Mouse (Mus musculus): Measurements from ENCODE around the gene Man1a2. TPM values are rescaled to one million over a fixed set of nuclear protein-coding genes. Genes with fewer than 3 reads are reported as not detected.

The Man1a2 gene
- polyA plus RNA-seq, 1 experiment from 2014 or later = 40.0 TPM

DNA sequence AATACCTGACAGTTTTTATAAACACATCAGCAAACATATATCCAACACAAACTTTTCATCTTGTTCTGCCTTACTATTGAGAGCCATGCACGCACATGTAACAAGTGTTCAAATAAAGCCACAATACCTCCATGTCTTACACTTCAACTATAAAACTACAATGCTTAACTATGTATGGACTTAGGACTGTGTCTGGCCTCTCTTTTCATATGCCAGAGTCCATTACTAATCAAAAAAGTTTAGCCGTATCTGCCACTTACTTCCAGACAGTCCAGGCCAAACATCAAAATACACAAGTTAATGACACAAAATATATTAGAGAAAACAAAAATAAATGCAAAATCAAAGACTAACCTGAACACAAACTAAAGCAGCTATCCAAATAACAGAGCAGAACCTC, 14.9 kb downstream of the Man1a2 start:
- Histone ChIP-seq H3K27ac (no peak overlapping the region), H3K4me3 (ENCODE audit: inconsistent target) (no peak overlapping the region), H3K36me3 (ENCODE audit: inconsistent target) (no peaks in the 10 kb centered on the region), H3K79me2 (ENCODE audit: inconsistent target) (peaks cover 94% of the 10 kb centered on the region)
- WGBS (ENCODE audit: missing documents) = 88% methylated on average over 1 of the region's 2 CpGs

DNA sequence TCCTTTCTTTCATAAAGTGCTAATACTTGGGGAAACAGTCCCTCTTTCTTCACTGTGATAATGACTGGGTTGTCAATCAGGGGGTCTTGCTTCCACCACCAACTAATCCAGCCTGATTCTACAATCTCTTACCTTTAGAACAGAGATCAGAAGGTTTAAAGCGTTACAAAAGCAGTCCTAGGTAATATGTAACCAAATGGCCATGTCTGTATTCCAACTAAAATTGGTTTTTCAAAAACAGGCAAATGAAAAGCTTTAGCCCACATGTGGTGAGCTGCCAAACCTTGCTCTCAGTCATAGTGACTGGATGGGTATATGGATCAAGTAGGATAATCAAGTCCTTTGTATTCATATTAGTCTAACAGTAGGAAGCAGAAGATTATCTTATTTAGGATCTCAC, 32.0 kb downstream of the Man1a2 start:
- Histone ChIP-seq H3K27ac (no peak overlapping the region), H3K79me2 (ENCODE audit: inconsistent target) (peaks cover 11% of the 10 kb centered on the region; the same call in 1 of the 2 replicates), H3K36me3 (ENCODE audit: inconsistent target) (no peaks in the 10 kb centered on the region), H3K4me3 (ENCODE audit: inconsistent target) (no peak overlapping the region)
- 100% methylated on average over 1 of the region's 1 CpGs for WGBS (ENCODE audit: missing documents)

DNA sequence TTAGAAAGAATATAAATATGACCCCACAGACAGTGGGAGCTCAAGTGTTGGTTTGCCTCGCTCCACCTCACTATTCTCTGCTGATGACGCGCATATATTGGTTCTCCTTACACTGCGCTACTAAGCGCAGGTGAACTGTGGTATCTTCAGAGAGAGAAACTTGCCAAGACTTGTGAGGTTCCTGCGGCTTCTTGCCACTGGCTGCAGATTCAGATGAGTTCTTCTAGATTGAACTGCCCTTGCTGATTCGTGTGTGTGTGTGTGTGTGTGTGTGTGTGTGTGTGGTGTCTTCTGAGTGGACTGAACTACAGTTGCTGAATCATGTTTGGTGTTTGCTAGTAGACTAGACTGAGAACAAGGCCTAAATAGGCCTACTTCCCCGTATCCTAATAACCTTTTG, 43.7 kb downstream of the Man1a2 start:
- no peak overlapping the region for H3K4me3 ChIP-seq (ENCODE audit: inconsistent target)
- WGBS (ENCODE audit: missing documents) = 94% methylated on average over 8 of the region's 8 CpGs
- H3K79me2 ChIP-seq (ENCODE audit: inconsistent target) = no peaks in the 10 kb centered on the region
- no peaks in the 10 kb centered on the region; the same call in 1 of the 2 replicates for H3K36me3 ChIP-seq (ENCODE audit: inconsistent target)
- H3K27ac ChIP-seq = no peak overlapping the region

DNA sequence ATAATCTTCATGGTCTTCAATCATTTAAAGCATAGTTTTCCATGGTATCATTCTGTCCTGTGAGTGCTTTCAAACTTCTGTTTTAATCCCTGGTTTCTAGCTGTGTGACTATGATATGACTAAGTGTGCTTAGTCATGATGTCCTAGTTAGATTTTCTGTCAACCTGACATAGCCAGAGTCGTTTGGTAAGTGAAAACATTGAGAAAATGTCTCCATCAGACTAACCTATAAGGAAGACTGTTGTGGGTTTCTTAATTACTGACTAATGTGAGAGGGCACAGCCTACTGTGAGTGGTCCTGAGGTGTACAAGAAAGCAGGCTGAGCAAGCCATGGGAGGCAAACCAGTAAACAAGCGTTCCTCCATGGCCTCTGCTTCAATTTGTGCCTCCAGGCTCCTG, 49.0 kb downstream of the Man1a2 start:
- no peaks in the 10 kb centered on the region for H3K79me2 ChIP-seq (ENCODE audit: inconsistent target)
- no peak overlapping the region for H3K4me3 ChIP-seq (ENCODE audit: inconsistent target)
- H3K36me3 ChIP-seq (ENCODE audit: inconsistent target) = no peaks in the 10 kb centered on the region
- WGBS (ENCODE audit: missing documents) = 80% methylated on average over 2 of the region's 2 CpGs
- H3K27ac ChIP-seq = no peak overlapping the region

DNA sequence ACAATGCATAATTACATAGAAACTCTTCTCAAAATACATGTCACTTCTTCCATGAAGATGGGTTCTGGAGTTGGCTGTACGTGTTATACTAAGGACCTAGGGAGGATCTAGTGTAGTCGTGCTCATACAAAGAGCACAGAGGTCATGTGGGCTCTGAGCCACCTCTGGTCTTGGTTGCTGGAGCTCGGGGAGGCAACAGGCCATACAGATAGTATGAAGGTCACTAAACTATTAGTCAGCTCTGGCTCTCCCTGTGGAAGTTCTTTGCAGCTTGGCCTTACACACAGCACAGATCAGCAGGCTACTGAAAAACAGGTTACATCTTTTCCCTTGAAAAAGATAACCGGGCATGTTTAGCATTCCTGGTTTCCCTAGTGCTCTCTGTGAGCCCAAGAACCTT, 50.5 kb downstream of the Man1a2 start:
- H3K4me3 ChIP-seq (ENCODE audit: inconsistent target) = no peak overlapping the region
- H3K27ac ChIP-seq = no peak overlapping the region
- 90% methylated on average over 4 of the region's 4 CpGs for WGBS (ENCODE audit: missing documents)
- no peaks in the 10 kb centered on the region for H3K36me3 ChIP-seq (ENCODE audit: inconsistent target)
- H3K79me2 ChIP-seq (ENCODE audit: inconsistent target) = no peaks in the 10 kb centered on the region

DNA sequence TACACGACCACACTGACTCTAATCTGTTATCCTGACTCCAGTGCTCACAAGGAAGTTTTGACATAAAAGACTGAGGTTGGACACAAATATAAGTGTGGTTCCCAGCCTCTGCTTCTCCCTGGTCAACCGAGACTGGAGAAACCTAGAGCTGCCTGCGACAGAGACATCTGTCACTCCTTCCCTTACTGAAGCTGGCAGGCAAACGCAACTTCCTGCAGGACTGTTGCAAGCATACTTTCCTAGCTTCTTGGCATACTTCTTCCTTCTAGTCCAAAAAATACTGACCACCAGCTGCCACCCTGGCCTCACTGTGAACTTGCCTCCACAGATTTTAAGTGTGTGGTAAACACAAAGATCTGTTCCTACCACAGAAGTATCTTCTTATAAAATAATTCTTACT, 66.8 kb downstream of the Man1a2 start:
- peak overlapping the region; percentile 21 for H3K27ac ChIP-seq
- no peaks in the 10 kb centered on the region for H3K79me2 ChIP-seq (ENCODE audit: inconsistent target)
- no peaks in the 10 kb centered on the region for H3K36me3 ChIP-seq (ENCODE audit: inconsistent target)
- 15% methylated on average over 4 of the region's 4 CpGs for WGBS (ENCODE audit: missing documents)
- H3K4me3 ChIP-seq (ENCODE audit: inconsistent target) = no peak overlapping the region

DNA sequence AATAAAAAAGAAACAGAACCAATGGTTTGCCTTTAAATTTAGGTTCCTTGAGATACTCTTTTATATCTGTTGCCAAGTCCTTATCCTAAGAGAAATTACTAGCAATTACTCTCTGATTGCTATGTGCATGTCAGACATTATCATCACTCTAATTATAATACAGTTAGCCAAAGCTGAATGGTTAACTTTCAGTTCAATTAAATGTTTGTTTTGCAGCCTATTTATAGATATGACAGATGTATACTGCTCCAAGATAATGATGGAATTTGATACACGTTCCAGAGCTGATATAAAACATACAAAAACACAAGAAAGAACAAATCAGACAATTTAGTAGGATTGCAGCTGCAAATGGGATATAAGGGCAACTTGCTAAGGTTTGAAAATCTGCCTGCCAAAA, 74.4 kb downstream of the Man1a2 start:
- WGBS (ENCODE audit: missing documents) = 100% methylated on average over 1 of the region's 1 CpGs
- H3K27ac ChIP-seq = no peak overlapping the region
- no peaks in the 10 kb centered on the region for H3K79me2 ChIP-seq (ENCODE audit: inconsistent target)
- H3K36me3 ChIP-seq (ENCODE audit: inconsistent target) = no peaks in the 10 kb centered on the region
- no peak overlapping the region for H3K4me3 ChIP-seq (ENCODE audit: inconsistent target)

DNA sequence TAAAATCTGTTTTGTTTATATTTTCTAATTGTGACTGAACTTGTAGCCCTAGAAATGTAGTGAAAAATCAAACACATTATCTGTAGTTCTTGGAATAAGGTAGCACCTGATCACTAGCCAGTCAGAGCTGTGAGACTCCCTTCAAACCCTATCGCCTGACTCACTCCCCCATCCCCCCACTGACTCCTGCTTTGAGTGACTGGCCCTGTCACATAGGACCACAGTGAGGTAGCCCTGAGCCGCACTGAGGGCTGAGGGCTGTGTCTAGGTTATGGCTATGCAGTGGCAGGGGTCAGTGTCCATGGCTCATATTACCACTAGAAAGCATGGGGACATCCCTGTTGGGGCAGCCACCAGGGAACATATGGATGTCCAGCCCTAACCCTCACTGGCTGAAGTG, 80.8 kb downstream of the Man1a2 start:
- Histone ChIP-seq H3K27ac (no peak overlapping the region), H3K4me3 (ENCODE audit: inconsistent target) (no peak overlapping the region), H3K36me3 (ENCODE audit: inconsistent target) (no peaks in the 10 kb centered on the region), H3K79me2 (ENCODE audit: inconsistent target) (no peaks in the 10 kb centered on the region)
- 94% methylated on average over 2 of the region's 2 CpGs for WGBS (ENCODE audit: missing documents)

DNA sequence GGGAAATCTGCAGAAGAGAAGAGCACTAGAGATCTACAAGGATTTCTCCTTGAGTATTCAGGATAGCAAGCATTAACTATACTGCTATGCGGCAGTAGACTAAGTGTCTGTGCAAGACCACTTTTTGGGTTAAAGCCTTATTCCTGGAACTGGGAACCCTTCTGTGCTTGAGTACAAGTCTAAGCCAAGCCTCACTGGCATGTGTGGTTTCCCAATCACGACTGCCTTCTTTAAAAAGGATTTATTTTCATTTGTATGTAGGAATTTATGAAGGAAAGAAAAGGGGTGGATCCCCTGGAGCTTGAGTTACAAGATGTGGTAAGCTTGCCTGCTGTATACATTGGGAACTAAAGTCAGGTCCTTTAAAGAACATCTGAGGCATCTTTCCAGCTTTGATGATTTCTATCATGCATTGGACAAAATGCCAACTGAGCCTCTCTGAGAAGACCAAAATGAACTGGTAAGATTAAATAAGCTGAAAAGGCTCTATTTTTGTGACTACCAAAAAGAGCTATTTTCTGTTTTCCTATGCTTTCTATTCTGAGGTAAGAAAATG, 86.0 kb downstream of the Man1a2 start:
- Histone ChIP-seq H3K36me3 (ENCODE audit: inconsistent target) (no peaks in the 10 kb centered on the region), H3K27ac (no peak overlapping the region), H3K4me3 (ENCODE audit: inconsistent target) (no peak overlapping the region), H3K79me2 (ENCODE audit: inconsistent target) (no peaks in the 10 kb centered on the region)
- 96% methylated on average over 2 of the region's 2 CpGs for WGBS (ENCODE audit: missing documents)

DNA sequence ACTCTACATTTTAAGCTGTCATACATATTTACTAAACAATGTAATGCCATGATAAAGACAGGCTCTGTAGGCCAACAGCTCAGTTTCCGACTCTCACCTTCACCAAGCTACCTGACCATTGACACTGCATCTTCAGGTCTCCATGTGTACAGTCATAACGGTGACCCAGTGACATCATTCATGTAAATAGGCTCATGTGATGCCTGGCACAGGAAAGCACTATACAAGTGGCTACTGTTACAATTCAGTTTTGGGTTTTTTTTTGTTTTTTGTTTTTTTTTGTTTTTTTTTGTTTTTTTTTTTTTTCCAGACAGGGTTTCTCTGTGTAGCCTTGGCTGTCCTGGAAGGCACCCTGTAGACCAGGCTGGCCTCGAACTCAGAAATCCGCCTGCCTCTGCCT, 94.2 kb downstream of the Man1a2 start:
- no peaks in the 10 kb centered on the region for H3K36me3 ChIP-seq (ENCODE audit: inconsistent target)
- no peak overlapping the region for H3K27ac ChIP-seq
- H3K4me3 ChIP-seq (ENCODE audit: inconsistent target) = no peak overlapping the region
- 100% methylated on average over 4 of the region's 4 CpGs for WGBS (ENCODE audit: missing documents)
- H3K79me2 ChIP-seq (ENCODE audit: inconsistent target) = no peaks in the 10 kb centered on the region

DNA sequence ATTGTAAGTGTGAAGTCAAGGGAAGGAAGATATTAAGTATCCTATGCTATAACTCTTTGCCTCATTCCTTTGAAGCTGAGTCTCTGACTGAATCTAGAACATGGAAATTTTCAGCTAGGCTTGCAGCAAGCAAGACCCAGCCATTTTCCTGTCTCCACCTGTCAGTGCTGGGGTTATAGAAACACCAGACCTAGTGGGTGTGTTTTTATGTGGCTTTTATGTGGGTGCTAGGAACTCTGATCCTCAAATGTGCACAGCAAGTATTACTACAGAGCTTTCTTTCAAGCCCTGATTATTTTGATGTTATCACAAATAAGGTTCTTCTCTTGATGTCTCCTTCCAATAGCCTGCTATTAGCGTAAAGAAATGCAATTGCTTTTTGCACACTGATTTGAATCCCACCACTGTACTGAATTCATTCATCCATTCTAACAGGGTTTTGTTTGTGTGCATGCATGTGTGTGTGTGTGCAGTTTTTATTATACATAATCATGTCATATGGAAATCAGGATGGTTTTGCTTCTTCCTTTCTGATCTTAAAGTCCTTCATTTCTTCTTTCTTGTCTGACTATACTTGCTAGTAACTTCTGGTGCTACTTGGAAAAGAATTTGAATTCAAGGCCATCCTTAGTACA, 102.5 kb downstream of the Man1a2 start:
- WGBS (ENCODE audit: missing documents) = 92% methylated on average over 1 of the region's 1 CpGs

DNA sequence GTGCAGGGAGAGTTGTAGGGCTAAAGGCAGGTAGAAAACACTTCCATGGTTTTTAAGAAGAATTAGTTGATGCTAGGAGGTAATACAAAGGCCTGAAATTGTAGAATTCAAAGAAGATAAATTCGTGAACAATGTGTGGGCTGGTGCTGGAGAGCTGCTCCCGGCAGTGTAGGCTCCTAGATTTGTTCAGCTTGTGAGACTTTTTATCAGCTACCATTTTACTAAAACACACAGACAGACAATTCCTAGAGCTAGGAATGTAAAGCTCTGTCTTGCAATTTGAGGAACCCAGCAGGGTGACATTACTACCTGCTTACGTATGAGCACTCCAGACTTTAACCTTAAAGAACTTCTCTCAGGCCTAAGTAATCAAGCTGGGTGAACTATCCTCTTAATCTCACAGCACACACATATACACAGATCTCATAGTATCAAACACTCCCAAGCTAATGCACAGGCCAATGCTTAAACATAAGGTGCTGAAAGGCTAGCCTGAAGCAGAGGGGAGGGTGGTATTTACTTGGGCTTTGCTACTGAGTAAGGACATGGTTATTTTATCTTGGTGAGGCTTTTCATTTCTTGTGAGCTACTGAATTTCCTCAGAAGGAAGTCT, 112.6 kb downstream of the Man1a2 start:
- Histone ChIP-seq H3K27ac (no peak overlapping the region), H3K4me3 (ENCODE audit: inconsistent target) (no peak overlapping the region), H3K79me2 (ENCODE audit: inconsistent target) (no peaks in the 10 kb centered on the region), H3K36me3 (ENCODE audit: inconsistent target) (peaks cover 8% of the 10 kb centered on the region; the same call in 1 of the 2 replicates)
- WGBS (ENCODE audit: missing documents) = 95% methylated on average over 3 of the region's 3 CpGs

More for the DNA sequence above, 102.5 kb downstream of the Man1a2 start:
- Histone ChIP-seq H3K36me3 (ENCODE audit: inconsistent target) (0 out of 2 replicates have a peak, but pooled peaks cover 6% of the 10 kb centered on the region), H3K4me3 (ENCODE audit: inconsistent target) (no peak overlapping the region), H3K79me2 (ENCODE audit: inconsistent target) (no peaks in the 10 kb centered on the region), H3K27ac (no peak overlapping the region)

DNA sequence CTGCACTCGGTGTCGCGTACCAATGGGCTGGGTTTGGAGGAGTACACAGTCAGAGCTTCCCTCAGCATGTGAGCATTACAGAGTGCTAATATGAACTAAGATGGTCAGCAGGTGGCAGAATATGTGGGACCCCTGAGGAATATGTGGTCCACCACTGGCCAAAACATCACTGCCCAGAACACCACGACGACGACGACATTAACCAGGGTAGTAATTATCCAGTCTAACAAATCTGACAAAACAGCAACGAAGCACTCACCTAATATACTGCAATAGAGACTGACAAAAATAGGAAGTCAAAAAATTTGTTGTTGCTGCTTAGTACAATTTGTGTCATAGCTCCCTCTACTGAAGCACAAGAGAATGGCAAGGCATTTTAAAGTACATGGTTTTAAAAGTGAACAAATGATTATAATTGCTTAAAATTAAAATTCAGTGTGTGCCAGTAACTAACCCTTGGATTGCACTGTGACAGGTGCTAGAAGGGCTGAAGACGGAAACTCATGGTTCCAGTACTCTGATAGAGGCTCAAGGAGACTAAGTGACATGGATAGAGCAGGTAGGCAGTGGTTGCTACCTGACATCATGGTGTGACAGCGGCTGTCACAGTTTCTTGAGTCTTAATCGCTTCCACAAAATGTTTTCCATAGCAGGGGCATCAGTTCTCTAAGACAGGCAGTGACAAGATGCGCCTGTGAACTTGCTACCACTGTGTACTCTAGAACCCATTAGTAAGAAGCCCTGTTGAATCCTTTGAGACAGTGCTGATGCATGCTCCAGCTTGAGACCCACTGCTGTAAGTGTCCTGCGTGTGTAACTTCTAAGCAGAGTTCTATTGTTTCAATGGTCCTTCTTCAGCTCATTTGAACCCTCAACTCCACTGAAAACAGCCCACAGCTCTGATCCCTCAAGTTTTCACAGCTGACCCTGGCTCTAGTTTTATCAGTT, 116.6 kb downstream of the Man1a2 start:
- no peaks in the 10 kb centered on the region; the same call in 1 of the 2 replicates for H3K36me3 ChIP-seq (ENCODE audit: inconsistent target)
- no peak overlapping the region for H3K27ac ChIP-seq
- H3K4me3 ChIP-seq (ENCODE audit: inconsistent target) = no peak overlapping the region
- WGBS (ENCODE audit: missing documents) = 75% methylated on average over 13 of the region's 13 CpGs
- H3K79me2 ChIP-seq (ENCODE audit: inconsistent target) = no peaks in the 10 kb centered on the region

DNA sequence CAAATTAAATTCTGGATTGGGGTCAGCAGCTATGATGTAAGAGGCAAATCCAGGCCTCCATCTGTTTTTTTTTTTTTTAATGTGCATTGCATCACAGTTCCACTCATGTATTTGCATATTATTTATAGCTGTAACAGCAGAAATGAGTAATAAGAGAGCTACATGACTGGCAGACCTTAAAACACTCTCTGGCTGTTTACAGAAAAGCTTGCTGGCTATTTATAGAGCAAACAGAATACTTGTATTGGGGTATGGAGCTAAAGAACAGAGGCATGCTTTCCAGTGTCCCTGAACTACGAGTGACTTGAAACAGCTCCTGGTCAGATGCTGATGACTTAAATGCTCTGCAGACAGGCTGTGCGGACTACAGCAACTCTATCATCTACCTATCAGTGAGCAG, 121.7 kb downstream of the Man1a2 start:
- no peak overlapping the region for H3K27ac ChIP-seq
- no peaks in the 10 kb centered on the region; the same call in 1 of the 2 replicates for H3K36me3 ChIP-seq (ENCODE audit: inconsistent target)
- H3K4me3 ChIP-seq (ENCODE audit: inconsistent target) = no peak overlapping the region
- 100% methylated on average over 2 of the region's 2 CpGs for WGBS (ENCODE audit: missing documents)
- H3K79me2 ChIP-seq (ENCODE audit: inconsistent target) = no peaks in the 10 kb centered on the region

All from macrophage (primary cell).